In the genomic region with DNA sequence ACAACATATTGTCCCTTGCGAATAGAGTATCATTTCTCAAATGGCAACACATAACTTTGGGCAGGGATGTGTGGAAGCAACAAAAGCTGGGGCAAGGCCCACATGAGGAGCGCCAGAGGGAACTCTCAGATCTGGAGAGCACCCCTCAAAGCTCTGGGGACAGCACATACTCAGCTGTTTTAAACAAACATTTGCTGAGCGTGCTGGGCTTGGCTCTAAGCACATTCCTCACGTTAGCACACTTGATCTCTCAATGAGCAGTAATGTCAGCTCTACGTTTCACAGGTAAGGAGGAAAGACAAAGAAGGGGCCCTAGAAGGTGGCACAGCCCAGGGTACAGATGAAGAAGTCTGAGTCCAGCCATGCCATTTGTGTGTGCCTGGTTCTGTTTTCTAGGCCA, we compare ENCODE assay signal across 27 mouse cellular contexts.
DNase-seq lines count a peak whose midpoint lies in the region; ATAC-seq and TF ChIP-seq lines count a peak whose summit lies in the region.
"Had no signal": no experiment of that assay in that cellular context is flagged by ENCODE, and none has a peak within 500 bp of the region (broad histone marks: within the 10 kb centered on the region; RNA-seq: fewer than 3 reads in every experiment).

No protein-coding gene starts in this region.

- peak; percentile 64 for DNase-seq in lung, embryonic 14.5 days
- DNase-seq in lung, postnatal 14 days, result peak; percentile 51
- DNase-seq in kidney, adult 11 months, result no peak
- no peak for DNase-seq in neural tube, embryonic 10.5 days (ENCODE audit: extremely low spot score, low spot score)
- no peak for DNase-seq in thymus, postnatal 0 days (ENCODE audit: low spot score)
- DNase-seq: adrenal gland, postnatal 10 days; cerebellum, adult 11 months; cerebellum, adult 9-10 months; cerebellum, postnatal 36 days; kidney, adult 8-10 months; kidney, postnatal 10 days; layer of hippocampus, postnatal 36 days; right cerebral cortex, postnatal 14 days had no signal

- ATAC-seq in lung, embryonic 14.5 days (ENCODE audit: insufficient read depth), result peak; percentile 67
- peak; percentile 77 for ATAC-seq in stomach, embryonic 15.5 days (ENCODE audit: insufficient read depth, low FRiP score, low read depth)
- ATAC-seq: forebrain, embryonic 15.5 days; hindbrain, postnatal 0 days; intestine, embryonic 15.5 days; midbrain, embryonic 16.5 days; Patski had no signal

- H3K9me3 ChIP-seq in lung, embryonic 14.5 days (ENCODE audit: low read depth, low read length), result no peaks in the 10 kb centered on the region
- no peaks in the 10 kb centered on the region for H3K9me3 ChIP-seq in stomach, embryonic 15.5 days
- H3K9me3 ChIP-seq: embryonic facial prominence, embryonic 12.5 days; forebrain, embryonic 10.5 days; forebrain, embryonic 15.5 days; hindbrain, embryonic 12.5 days; intestine, embryonic 15.5 days; liver, embryonic 15.5 days; neural tube, embryonic 12.5 days had no signal

- H3K27ac ChIP-seq in bone marrow macrophage, adult 2 months (ENCODE audit: insufficient read depth, low read depth, low read length), result peak overlapping the region; percentile 18; the same call in 1 of the 2 replicates
- H3K27ac ChIP-seq in lung, embryonic 14.5 days (ENCODE audit: low read depth), result peak overlapping the region; percentile 71
- peak overlapping the region; percentile 59; the same call in 1 of the 2 replicates for H3K27ac ChIP-seq in stomach, embryonic 15.5 days
- H3K27ac ChIP-seq: embryonic facial prominence, embryonic 12.5 days; forebrain, embryonic 10.5 days; forebrain, embryonic 15.5 days; heart, embryonic 13.5 days; hindbrain, embryonic 12.5 days; hindbrain, postnatal 0 days; intestine, embryonic 15.5 days; liver, embryonic 15.5 days; neural tube, embryonic 12.5 days had no signal

- WGBS in lung, embryonic 14.5 days, result 41% methylated on average over 5 of the region's 5 CpGs
- 47% methylated on average over 5 of the region's 5 CpGs for WGBS in stomach, embryonic 15.5 days

- no peaks in the 10 kb centered on the region for H3K27me3 ChIP-seq in lung, embryonic 14.5 days (ENCODE audit: insufficient read depth, low read length)
- H3K27me3 ChIP-seq in stomach, embryonic 15.5 days (replicated peaks), result no peaks in the 10 kb centered on the region
- H3K27me3 ChIP-seq: embryonic facial prominence, embryonic 12.5 days; forebrain, embryonic 15.5 days; heart, embryonic 13.5 days; hindbrain, embryonic 12.5 days; intestine, embryonic 15.5 days; liver, embryonic 15.5 days; neural tube, embryonic 12.5 days; Patski had no signal

- no peak overlapping the region for H3K9ac ChIP-seq in lung, embryonic 14.5 days
- no peak overlapping the region for H3K9ac ChIP-seq in stomach, embryonic 15.5 days
- H3K9ac ChIP-seq: embryonic facial prominence, embryonic 12.5 days; forebrain, embryonic 15.5 days; heart, embryonic 13.5 days; hindbrain, embryonic 12.5 days; intestine, embryonic 15.5 days; liver, embryonic 15.5 days; neural tube, embryonic 12.5 days had no signal

- TF ChIP-seq CTCF in bone marrow macrophage, adult 2 months (IDR thresholded peaks at IDR 0.05; ENCODE audit: low read depth, low read length), result no peak
- no peak for TF ChIP-seq CTCF in lung, embryonic 14.5 days (IDR thresholded peaks at IDR 0.05; ENCODE audit: low read depth)

- no peak overlapping the region for H3K4me2 ChIP-seq in lung, embryonic 14.5 days
- no peak overlapping the region for H3K4me2 ChIP-seq in stomach, embryonic 15.5 days
- H3K4me2 ChIP-seq: embryonic facial prominence, embryonic 12.5 days; forebrain, embryonic 15.5 days; heart, embryonic 13.5 days; hindbrain, embryonic 12.5 days; intestine, embryonic 15.5 days; liver, embryonic 15.5 days; midbrain, embryonic 11.5 days; neural tube, embryonic 12.5 days had no signal

- H3K36me3 ChIP-seq in lung, embryonic 14.5 days (ENCODE audit: insufficient read depth), result no peaks in the 10 kb centered on the region
- H3K36me3 ChIP-seq in stomach, embryonic 15.5 days, result no peaks in the 10 kb centered on the region
- H3K36me3 ChIP-seq: embryonic facial prominence, embryonic 12.5 days; forebrain, embryonic 10.5 days; forebrain, embryonic 15.5 days; heart, embryonic 13.5 days; hindbrain, embryonic 12.5 days; intestine, embryonic 15.5 days; liver, embryonic 15.5 days; neural tube, embryonic 12.5 days had no signal

- H3K4me1 ChIP-seq in bone marrow macrophage, adult 2 months (ENCODE audit: control insufficient read depth, insufficient read depth, low read length), result peaks cover 14% of the 10 kb centered on the region
- peaks cover 12% of the 10 kb centered on the region; the same call in 1 of the 2 replicates for H3K4me1 ChIP-seq in lung, embryonic 14.5 days (ENCODE audit: insufficient read depth)
- H3K4me1 ChIP-seq in stomach, embryonic 15.5 days, result 0 out of 2 replicates have a peak, but pooled peaks cover 5% of the 10 kb centered on the region
- H3K4me1 ChIP-seq: embryonic facial prominence, embryonic 12.5 days; forebrain, embryonic 10.5 days; forebrain, embryonic 15.5 days; hindbrain, embryonic 12.5 days; neural tube, embryonic 12.5 days had no signal

- H3K4me3 ChIP-seq in bone marrow macrophage, adult 2 months (ENCODE audit: insufficient read depth, low read length), result no peak overlapping the region
- H3K4me3 ChIP-seq in lung, embryonic 14.5 days (ENCODE audit: low read depth, low read length), result no peak overlapping the region
- no peak overlapping the region for H3K4me3 ChIP-seq in stomach, embryonic 15.5 days (replicated peaks)
- H3K4me3 ChIP-seq: embryonic facial prominence, embryonic 12.5 days; forebrain, embryonic 10.5 days; forebrain, embryonic 15.5 days; heart, embryonic 13.5 days; hindbrain, embryonic 12.5 days; intestine, embryonic 15.5 days; liver, embryonic 15.5 days; neural tube, embryonic 12.5 days had no signal

- TF ChIP-seq POLR2A in bone marrow macrophage, adult 2 months (IDR thresholded peaks at IDR 0.05; ENCODE audit: borderline replicate concordance, low read depth, low read length), result no peak

Comparison
In these comparisons a context has a peak if more than half of its experiments do, and no peak if none do; other contexts are left out.
1. H3K27ac ChIP-seq: peak in every context shown above with its lines; median percentile 71 in lung, embryonic 14.5 days; 59 in stomach, embryonic 15.5 days; 18 in bone marrow macrophage, adult 2 months.
2. DNase-seq: peak in lung, embryonic 14.5 days (single experiment) and lung, postnatal 14 days (single experiment); none in kidney, adult 11 months (single experiment), neural tube, embryonic 10.5 days (single experiment) and thymus, postnatal 0 days (single experiment).